Mouse (Mus musculus): ENCODE measurements at regions not wholly inside any gene's neighbourhood (a gene's known extent, or its start where the extent isn't known, plus 50 kb on each side); places are given as distances from the start of the nearest gene placed in this dataset.

- no peaks in the 10 kb centered on the region for H3K27me3 ChIP-seq (ENCODE audit: control insufficient read depth, insufficient read depth, low read length)
These were observed 431.9 kb downstream of the Gja1 start for GRCm38 (mm10) chr10:56809006-56809405.

GRCm38 (mm10) chr10:56822158-56822557 lies 445.0 kb downstream of the Gja1 start:
- Histone ChIP-seq H3K36me3 (ENCODE audit: control insufficient read depth, insufficient read depth, low read length) (no peaks in the 10 kb centered on the region), H3K27ac (no peak overlapping the region), H3K27me3 (ENCODE audit: control insufficient read depth, insufficient read depth, low read length) (no peaks in the 10 kb centered on the region), H3K79me2 (replicated peaks; ENCODE audit: control insufficient read depth, insufficient read depth, low read length) (no peaks in the 10 kb centered on the region), H3K4me3 (no peak overlapping the region), H3K9ac (ENCODE audit: low read depth, low read length) (no peak overlapping the region), H3K4me1 (ENCODE audit: control insufficient read depth, insufficient read depth, low read length) (peaks cover 1% of the 10 kb centered on the region)
- no peak for TF ChIP-seq POLR2A (IDR thresholded peaks at IDR 0.05; ENCODE audit: insufficient read depth, low read depth, low read length)
- intact Hi-C loops (cut with DNase I) = no loop called here
- no peak for DNase-seq
- 28% methylated on average over 5 of the region's 5 CpGs for WGBS

More at GRCm38 (mm10) chr10:56809006-56809405, 431.9 kb downstream of the Gja1 start:
- Histone ChIP-seq H3K27ac (no peak overlapping the region), H3K4me3 (no peak overlapping the region), H3K9ac (ENCODE audit: low read depth, low read length) (no peak overlapping the region), H3K79me2 (replicated peaks; ENCODE audit: control insufficient read depth, insufficient read depth, low read length) (no peaks in the 10 kb centered on the region), H3K36me3 (ENCODE audit: control insufficient read depth, insufficient read depth, low read length) (0 out of 2 replicates have a peak, but pooled peaks cover 2% of the 10 kb centered on the region), H3K4me1 (ENCODE audit: control insufficient read depth, insufficient read depth, low read length) (no peaks in the 10 kb centered on the region; the same call in 1 of the 2 replicates)
- 80% methylated on average over 1 of the region's 1 CpGs for WGBS
- TF ChIP-seq CTCF (IDR thresholded peaks at IDR 0.05) = no peak
- TF ChIP-seq POLR2A (IDR thresholded peaks at IDR 0.05; ENCODE audit: insufficient read depth, low read depth, low read length) = no peak
- no peak for TF ChIP-seq EP300 (IDR thresholded peaks at IDR 0.05; ENCODE audit: insufficient read depth, low read depth, low read length)
- DNase-seq = no peak
- intact Hi-C loops (cut with DNase I) = no loop called here

- Histone ChIP-seq H3K4me3 (no peak overlapping the region), H3K9ac (ENCODE audit: low read depth, low read length) (no peak overlapping the region), H3K79me2 (replicated peaks; ENCODE audit: control insufficient read depth, insufficient read depth, low read length) (no peaks in the 10 kb centered on the region), H3K4me1 (ENCODE audit: control insufficient read depth, insufficient read depth, low read length) (no peaks in the 10 kb centered on the region), H3K27ac (no peak overlapping the region; the same call in 1 of the 2 replicates), H3K36me3 (ENCODE audit: control insufficient read depth, insufficient read depth, low read length) (no peaks in the 10 kb centered on the region), H3K27me3 (ENCODE audit: control insufficient read depth, insufficient read depth, low read length) (no peaks in the 10 kb centered on the region)
- 64% methylated on average over 1 of the region's 1 CpGs for WGBS
- intact Hi-C loops (cut with DNase I) = no loop called here
- DNase-seq = no peak
- no peak for TF ChIP-seq CTCF (IDR thresholded peaks at IDR 0.05)
- no peak for TF ChIP-seq POLR2A (IDR thresholded peaks at IDR 0.05; ENCODE audit: insufficient read depth, low read depth, low read length)
- no peak for TF ChIP-seq EP300 (IDR thresholded peaks at IDR 0.05; ENCODE audit: insufficient read depth, low read depth, low read length)
These were observed 454.2 kb downstream of the Gja1 start for GRCm38 (mm10) chr10:56831331-56831730.

- intact Hi-C loops (cut with DNase I) = no loop called here
- TF ChIP-seq POLR2A (IDR thresholded peaks at IDR 0.05; ENCODE audit: insufficient read depth, low read depth, low read length) (no peak), CTCF (IDR thresholded peaks at IDR 0.05) (no peak)
- 76% methylated on average over 4 of the region's 4 CpGs for WGBS
These were observed 454.8 kb downstream of the Gja1 start for GRCm38 (mm10) chr10:56831966-56832365.

GRCm38 (mm10) chr10:56836130-56836529 lies 459.0 kb downstream of the Gja1 start:
- peaks cover 3% of the 10 kb centered on the region for H3K36me3 ChIP-seq (ENCODE audit: control insufficient read depth, insufficient read depth, low read length)
- H3K4me3 ChIP-seq = no peak overlapping the region
- peak overlapping the region; percentile 78 for H3K27ac ChIP-seq
- TF ChIP-seq POLR2A (IDR thresholded peaks at IDR 0.05; ENCODE audit: insufficient read depth, low read depth, low read length) (no peak), EP300 (IDR thresholded peaks at IDR 0.05; ENCODE audit: insufficient read depth, low read depth, low read length) (no peak), CTCF (IDR thresholded peaks at IDR 0.05) (no peak)
- peak in 1 of 2 experiments; percentile 27 for DNase-seq
- H3K4me1 ChIP-seq (ENCODE audit: control insufficient read depth, insufficient read depth, low read length) = peaks cover 2% of the 10 kb centered on the region; the same call in 1 of the 2 replicates
- 63% methylated on average over 4 of the region's 4 CpGs for WGBS
- no peaks in the 10 kb centered on the region for H3K27me3 ChIP-seq (ENCODE audit: control insufficient read depth, insufficient read depth, low read length)
- no peaks in the 10 kb centered on the region for H3K79me2 ChIP-seq (replicated peaks; ENCODE audit: control insufficient read depth, insufficient read depth, low read length)
- no peak overlapping the region for H3K9ac ChIP-seq (ENCODE audit: low read depth, low read length)
- intact Hi-C loops (cut with DNase I) = loop anchor here (5.0 kb wide), 2 partner anchors 146 to 276 kb away; no protein-coding TSS in a partner anchor

More at GRCm38 (mm10) chr10:56831966-56832365, 454.8 kb downstream of the Gja1 start:
- Histone ChIP-seq H3K4me3 (no peak overlapping the region), H3K27me3 (ENCODE audit: control insufficient read depth, insufficient read depth, low read length) (no peaks in the 10 kb centered on the region), H3K4me1 (ENCODE audit: control insufficient read depth, insufficient read depth, low read length) (peaks cover under 1% of the 10 kb centered on the region; the same call in 1 of the 2 replicates), H3K27ac (peak overlapping the region; percentile 36), H3K36me3 (ENCODE audit: control insufficient read depth, insufficient read depth, low read length) (no peaks in the 10 kb centered on the region), H3K9ac (ENCODE audit: low read depth, low read length) (no peak overlapping the region), H3K79me2 (replicated peaks; ENCODE audit: control insufficient read depth, insufficient read depth, low read length) (no peaks in the 10 kb centered on the region)
- DNase-seq = no peak

- 59% methylated on average over 9 of the region's 9 CpGs for WGBS
- Histone ChIP-seq H3K36me3 (ENCODE audit: control insufficient read depth, insufficient read depth, low read length) (peaks cover 3% of the 10 kb centered on the region), H3K27ac (peak overlapping the region; percentile 18), H3K79me2 (replicated peaks; ENCODE audit: control insufficient read depth, insufficient read depth, low read length) (no peaks in the 10 kb centered on the region), H3K9ac (ENCODE audit: low read depth, low read length) (no peak overlapping the region), H3K4me1 (ENCODE audit: control insufficient read depth, insufficient read depth, low read length) (peaks cover 2% of the 10 kb centered on the region; the same call in 1 of the 2 replicates), H3K4me3 (no peak overlapping the region), H3K27me3 (ENCODE audit: control insufficient read depth, insufficient read depth, low read length) (no peaks in the 10 kb centered on the region)
- intact Hi-C loops (cut with DNase I) = loop anchor here (5.0 kb wide), 2 partner anchors 143 to 273 kb away; no protein-coding TSS in a partner anchor
- no peak for DNase-seq
- TF ChIP-seq CTCF (IDR thresholded peaks at IDR 0.05) (no peak), POLR2A (IDR thresholded peaks at IDR 0.05; ENCODE audit: insufficient read depth, low read depth, low read length) (no peak), EP300 (IDR thresholded peaks at IDR 0.05; ENCODE audit: insufficient read depth, low read depth, low read length) (no peak)
These were observed 461.9 kb downstream of the Gja1 start for GRCm38 (mm10) chr10:56839006-56839495.
